Mouse (Mus musculus) lung, postnatal 0 days (tissue): ENCODE data around the gene Il11. TPM values are rescaled to one million over a fixed set of nuclear protein-coding genes. Genes with fewer than 3 reads are reported as not detected.
A peak's percentile ranks its signal among the peaks of the same experiment; 100 is the strongest.

Experiments
- ATAC-seq: fragments of 200-750 bp; cut with Nextera tagmentation; 2 replicates; pipeline ENCODE4 v1.8.0; 2017; ENCODE audit warnings: moderate library complexity
- DNase-seq: peaks from one replicate; pipeline ENCODE4 v3.0.0-alpha.2; 2016; ENCODE audit warnings: low spot score
- H3K27ac ChIP-seq: fragments of 300-500 bp; sonication (generic); 2 replicates; pipeline ENCODE4 v1.5.1; 2014; ENCODE audit warnings: antibody characterized with exemption, mild to moderate bottlenecking, low read length, mixed read lengths
- H3K27me3 ChIP-seq: fragments of 300-500 bp; sonication (generic); replicated peaks from 2 replicates; pipeline ENCODE4 v1.6.1; 2014; ENCODE audit warnings: low read length, mixed read lengths; ENCODE audit not compliant: insufficient read depth
- H3K36me3 ChIP-seq: fragments of 300-500 bp; sonication (generic); 2 replicates; pipeline ENCODE4 v1.6.1; 2014; ENCODE audit warnings: low read length, mixed read lengths; ENCODE audit not compliant: insufficient read depth
- H3K4me1 ChIP-seq: fragments of 300-500 bp; sonication (generic); 2 replicates; pipeline ENCODE4 v1.6.1; 2014; ENCODE audit warnings: antibody characterized with exemption, low read depth, low read length, mixed read lengths; ENCODE audit not compliant: insufficient read depth
- H3K4me2 ChIP-seq: fragments of 300-500 bp; sonication (generic); replicated peaks from 2 replicates; pipeline ENCODE4 v1.6.1; 2014; ENCODE audit warnings: low read depth, mild to moderate bottlenecking, low read length, moderate library complexity, mixed read lengths
- H3K4me3 ChIP-seq: fragments of 300-500 bp; sonication (generic); 2 replicates; pipeline ENCODE4 v1.5.1; 2014; ENCODE audit warnings: low read depth, low read length
- H3K9ac ChIP-seq: fragments of 300-500 bp; sonication (generic); replicated peaks from 2 replicates; pipeline ENCODE4 v1.6.1; 2014; ENCODE audit warnings: low read depth, mild to moderate bottlenecking
- H3K9me3 ChIP-seq: fragments of 300-500 bp; sonication (generic); 2 replicates; pipeline ENCODE4 v1.6.1; 2016; ENCODE audit warnings: low read length, mixed read lengths
- CTCF ChIP-seq: IDR thresholded peaks from 2 replicates; pipeline ENCODE4 v1.5.1; 2016; ENCODE audit warnings: antibody characterized with exemption, mild to moderate bottlenecking
- EP300 ChIP-seq: IDR thresholded peaks from 2 replicates; pipeline ENCODE4 v1.6.1; 2016; ENCODE audit warnings: antibody characterized with exemption, mild to moderate bottlenecking, control low read depth
- WGBS: fragments of 180-500 bp; shearing (Covaris S2); extraction: QIAGEN DNeasy Blood & Tissue Kit; methylation state at CpG from one replicate; pipeline ENCODE4 v1.1.7; 2014; 5-methylcytosine and 5-hydroxymethylcytosine counted together
- polyA plus RNA-seq: library from polyadenylated mRNA; unstranded; fragments of >200 nt; fragmentation: Nextera tagmentation; extraction: Ambion mirVana; gene quantifications from 2 replicates; pipeline ENCODE4 v1.2.1, GENCODE M21; 2015

Il11 gene
- polyA plus RNA-seq, 1 experiment from 2014 or later, result 0.29 TPM

- WGBS, result 67% methylated on average over 9 of the region's 9 CpGs
- Histone ChIP-seq H3K9ac (no peak overlapping the region), H3K36me3 (no peaks in the 10 kb centered on the region; the same call in 1 of the 2 replicates), H3K4me1 (peaks cover 6% of the 10 kb centered on the region; the same call in 1 of the 2 replicates), H3K4me3 (no peak overlapping the region), H3K27ac (no peak overlapping the region), H3K4me2 (no peak overlapping the region), H3K27me3 (no peaks in the 10 kb centered on the region), H3K9me3 (no peaks in the 10 kb centered on the region)
- TF ChIP-seq CTCF (no peak), EP300 (no peak)
- ATAC-seq (no peak), DNase-seq (no peak)
Observed at GRCm38 (mm10) chr7:4747156-4747899, 35.3 kb downstream of the Il11 start.

DNA sequence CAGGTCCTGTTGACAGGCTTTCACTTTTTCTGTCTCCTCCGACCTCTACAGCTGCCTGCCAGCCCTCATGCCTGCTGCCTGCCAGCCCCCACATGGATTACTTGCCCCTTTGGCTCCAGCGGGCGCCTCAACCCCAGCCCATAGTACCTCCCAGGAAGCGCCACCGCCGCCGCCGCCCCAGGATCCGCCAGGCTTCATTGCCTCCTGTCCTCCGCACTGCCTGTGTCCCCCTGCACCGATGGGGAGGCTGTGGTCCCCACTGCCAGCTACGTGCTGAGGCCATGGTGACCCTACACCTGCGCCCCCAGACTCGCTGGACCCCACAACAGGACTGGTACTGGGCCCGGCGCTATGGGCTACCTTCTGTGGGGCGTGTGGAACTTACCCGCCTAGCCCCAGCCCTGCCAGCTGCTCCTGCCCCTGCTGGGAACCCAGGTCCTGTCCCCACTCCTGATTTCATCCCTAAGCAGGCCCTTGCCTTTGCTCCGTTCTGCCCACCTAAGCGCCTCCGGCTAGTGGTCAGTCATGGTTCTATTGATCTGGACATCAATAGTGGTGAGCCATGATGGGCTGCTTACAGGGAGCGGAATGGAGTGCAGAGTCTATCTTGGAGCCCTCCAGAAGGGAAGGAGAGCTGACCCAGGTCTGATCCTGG lies 36.2 kb downstream of the Il11 start:
- no peaks in the 10 kb centered on the region; the same call in 1 of the 2 replicates for H3K36me3 ChIP-seq
- H3K27ac ChIP-seq, result no peak overlapping the region
- DNase-seq (no peak), ATAC-seq (no peak)
- TF ChIP-seq EP300, result no peak
- no peak for TF ChIP-seq CTCF
- WGBS, result 89% methylated on average over 22 of the region's 22 CpGs
- no peak overlapping the region for H3K9ac ChIP-seq
- H3K4me1 ChIP-seq, result no peaks in the 10 kb centered on the region
- no peak overlapping the region for H3K4me3 ChIP-seq
- H3K4me2 ChIP-seq, result no peak overlapping the region
- no peaks in the 10 kb centered on the region for H3K27me3 ChIP-seq
- H3K9me3 ChIP-seq, result no peaks in the 10 kb centered on the region

DNA sequence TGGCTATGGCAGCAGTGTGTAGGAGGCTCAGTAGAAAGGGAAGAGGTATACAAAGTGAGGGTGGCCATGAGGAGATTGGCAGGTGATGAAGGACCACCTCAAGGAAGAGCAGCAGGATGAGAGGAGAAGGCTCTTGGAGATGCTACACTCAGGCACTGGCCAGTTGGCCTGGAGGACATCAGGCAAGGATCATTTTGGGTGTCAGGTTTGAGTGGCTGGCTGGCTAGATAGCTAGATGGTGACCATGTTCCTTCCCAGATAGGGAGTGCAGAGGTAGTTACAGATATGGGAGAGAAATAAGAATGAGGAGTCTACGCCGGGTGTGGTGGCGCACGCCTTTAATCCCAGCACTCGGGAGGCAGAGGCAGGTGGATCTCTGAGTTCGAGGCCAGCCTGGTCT lies 37.8 kb downstream of the Il11 start:
- Histone ChIP-seq H3K36me3 (no peaks in the 10 kb centered on the region; the same call in 1 of the 2 replicates), H3K9me3 (no peaks in the 10 kb centered on the region), H3K4me1 (peaks cover 5% of the 10 kb centered on the region; the same call in 1 of the 2 replicates), H3K4me3 (no peak overlapping the region), H3K27me3 (no peaks in the 10 kb centered on the region), H3K9ac (no peak overlapping the region), H3K27ac (no peak overlapping the region), H3K4me2 (no peak overlapping the region)
- WGBS, result 98% methylated on average over 5 of the region's 6 CpGs
- DNase-seq (no peak), ATAC-seq (no peak)
- TF ChIP-seq EP300 (no peak), CTCF (no peak)

- Histone ChIP-seq H3K4me2 (no peak overlapping the region), H3K9ac (no peak overlapping the region), H3K4me1 (peaks cover 9% of the 10 kb centered on the region; the same call in 1 of the 2 replicates), H3K27me3 (no peaks in the 10 kb centered on the region), H3K4me3 (no peak overlapping the region), H3K36me3 (no peaks in the 10 kb centered on the region; the same call in 1 of the 2 replicates), H3K9me3 (no peaks in the 10 kb centered on the region), H3K27ac (no peak overlapping the region; the same call in 1 of the 2 replicates)
- ATAC-seq (no peak), DNase-seq (peak; percentile 83)
- TF ChIP-seq CTCF (no peak), EP300 (0 out of 2 replicates have a peak, but pooled peaks have one; percentile 20)
- 53% methylated on average over 2 of the region's 2 CpGs for WGBS
Observed at GRCm38 (mm10) chr7:4743354-4743753, 39.3 kb downstream of the Il11 start.

- no peak for ATAC-seq
- 80% methylated on average over 6 of the region's 6 CpGs for WGBS
- no peak for TF ChIP-seq CTCF
- TF ChIP-seq EP300, result no peak
Observed at GRCm38 (mm10) chr7:4742482-4742819, 40.2 kb downstream of the Il11 start.

GRCm38 (mm10) chr7:4741672-4742481 lies 40.8 kb downstream of the Il11 start:
- WGBS, result 72% methylated on average over 21 of the region's 21 CpGs
- no peak for DNase-seq
- TF ChIP-seq CTCF (no peak), EP300 (no peak)
- ATAC-seq, result no peak
- Histone ChIP-seq H3K9ac (no peak overlapping the region), H3K27ac (0 out of 2 replicates have a peak overlapping the region, but pooled peaks have one; percentile 5), H3K4me3 (no peak overlapping the region), H3K4me1 (peaks cover 9% of the 10 kb centered on the region; the same call in 1 of the 2 replicates), H3K36me3 (no peaks in the 10 kb centered on the region; the same call in 1 of the 2 replicates), H3K9me3 (no peaks in the 10 kb centered on the region), H3K4me2 (peak overlapping the region; percentile 69; the same call in 1 of the 2 replicates), H3K27me3 (no peaks in the 10 kb centered on the region)

More at GRCm38 (mm10) chr7:4742482-4742819, 40.2 kb downstream of the Il11 start:
- Histone ChIP-seq H3K4me3 (no peak overlapping the region), H3K4me2 (no peak overlapping the region), H3K9ac (no peak overlapping the region), H3K27ac (0 out of 2 replicates have a peak overlapping the region, but pooled peaks have one; percentile 5), H3K9me3 (no peaks in the 10 kb centered on the region), H3K36me3 (no peaks in the 10 kb centered on the region; the same call in 1 of the 2 replicates), H3K27me3 (no peaks in the 10 kb centered on the region), H3K4me1 (peaks cover 9% of the 10 kb centered on the region; the same call in 1 of the 2 replicates)
- no peak for DNase-seq
